Mouse (Mus musculus) lung, adult 2 months (tissue): Measurements from ENCODE around the gene Ube4b. TPM values are rescaled to one million over a fixed set of nuclear protein-coding genes. Genes with fewer than 3 reads are reported as not detected.
A peak's percentile ranks its signal among the peaks of the same experiment; 100 is the strongest.

Source experiments
- DNase-seq: peaks from one replicate; pipeline ENCODE4 v3.0.0; 2022
- H3K4me1 ChIP-seq: fragments of 200-500 bp; 2 replicates; pipeline ENCODE4 v1.6.1; 2011; ENCODE audit warnings: low read length; ENCODE audit not compliant: control insufficient read depth, insufficient read depth
- H3K4me3 ChIP-seq: fragments of 200-500 bp; replicated peaks from 2 replicates; pipeline ENCODE3; 2011; ENCODE audit warnings: low read depth, mild to moderate bottlenecking, control low read depth, low read length; ENCODE audit errors: extremely low read depth
- CTCF ChIP-seq: fragments of 200-500 bp; IDR thresholded peaks from 2 replicates; pipeline ENCODE4 v1.5.1; 2011; ENCODE audit warnings: mild to moderate bottlenecking, low read length, control low read depth; ENCODE audit not compliant: insufficient read depth
- POLR2A ChIP-seq: fragments of 200-500 bp; IDR thresholded peaks from 2 replicates; pipeline ENCODE4 v1.6.1; 2011; ENCODE audit warnings: low read depth, mild to moderate bottlenecking, control low read depth, low read length, borderline replicate concordance; ENCODE audit errors: extremely low read depth
- WGBS: fragments of 180-500 bp; shearing (Covaris S2); methylation state at CpG from one replicate; pipeline ENCODE4 v1.1.7; 2018; 5-methylcytosine and 5-hydroxymethylcytosine counted together
- polyA plus RNA-seq: library from polyadenylated mRNA; depleted of rRNA; stranded (reverse); fragments of >200 nt; gene quantifications from 2 replicates; pipeline ENCODE4 v1.2.3, GENCODE M21; 2012

Gene Ube4b
- polyA plus RNA-seq, 1 experiment: 53.3 TPM

GRCm38 (mm10) chr4:149378819-149379218 lies 47.7 kb downstream of the Ube4b start:
- Histone ChIP-seq H3K4me1 (no peaks in the 10 kb centered on the region), H3K4me3 (no peak overlapping the region)
- TF ChIP-seq POLR2A (no peak), CTCF (no peak)
- no peak for DNase-seq
- 85% methylated on average over 8 of the region's 8 CpGs for WGBS

GRCm38 (mm10) chr4:149376034-149376433 lies 50.5 kb downstream of the Ube4b start:
- DNase-seq: no peak
- H3K4me3 ChIP-seq: no peak overlapping the region
- WGBS: 87% methylated on average over 10 of the region's 10 CpGs
- no peaks in the 10 kb centered on the region for H3K4me1 ChIP-seq
- TF ChIP-seq POLR2A: no peak
- TF ChIP-seq CTCF: no peak

- no peak for DNase-seq
- no peak overlapping the region for H3K4me3 ChIP-seq
- WGBS: 61% methylated on average over 11 of the region's 11 CpGs
- H3K4me1 ChIP-seq: no peaks in the 10 kb centered on the region
- no peak for TF ChIP-seq POLR2A
- no peak for TF ChIP-seq CTCF
These were observed 51.9 kb downstream of the Ube4b start for GRCm38 (mm10) chr4:149374662-149375061.

- TF ChIP-seq POLR2A: no peak
- no peak for TF ChIP-seq CTCF
- Histone ChIP-seq H3K4me1 (no peaks in the 10 kb centered on the region), H3K4me3 (no peak overlapping the region)
- WGBS: 80% methylated on average over 9 of the region's 9 CpGs
- DNase-seq: no peak
These were observed 52.6 kb downstream of the Ube4b start for GRCm38 (mm10) chr4:149373927-149374326.

- DNase-seq: peak; percentile 46
- WGBS: 60% methylated on average over 5 of the region's 5 CpGs
- H3K4me1 ChIP-seq: no peaks in the 10 kb centered on the region
- no peak overlapping the region for H3K4me3 ChIP-seq
- peak; percentile 52; the same call in 1 of the 2 replicates for TF ChIP-seq CTCF
- TF ChIP-seq POLR2A: no peak
These were observed 53.1 kb downstream of the Ube4b start for GRCm38 (mm10) chr4:149373431-149373830.

GRCm38 (mm10) chr4:149365702-149366370 lies 60.7 kb downstream of the Ube4b start:
- no peak for TF ChIP-seq POLR2A
- no peak for TF ChIP-seq CTCF
- no peak for DNase-seq
- H3K4me3 ChIP-seq: no peak overlapping the region
- H3K4me1 ChIP-seq: no peaks in the 10 kb centered on the region
- WGBS: 73% methylated on average over 12 of the region's 12 CpGs

- DNase-seq: no peak
- no peak for TF ChIP-seq CTCF
- no peak for TF ChIP-seq POLR2A
- 63% methylated on average over 5 of the region's 5 CpGs for WGBS
- H3K4me1 ChIP-seq: no peaks in the 10 kb centered on the region
- no peak overlapping the region for H3K4me3 ChIP-seq
These were observed 61.7 kb downstream of the Ube4b start for GRCm38 (mm10) chr4:149364896-149365295.

- no peak for DNase-seq
- WGBS: 64% methylated on average over 6 of the region's 6 CpGs
- no peaks in the 10 kb centered on the region for H3K4me1 ChIP-seq
- TF ChIP-seq CTCF (no peak), POLR2A (no peak)
- H3K4me3 ChIP-seq: no peak overlapping the region
These were observed 65.5 kb downstream of the Ube4b start for GRCm38 (mm10) chr4:149361051-149361450.

- TF ChIP-seq POLR2A (no peak), CTCF (no peak)
- no peaks in the 10 kb centered on the region for H3K4me1 ChIP-seq
- WGBS: 93% methylated on average over 5 of the region's 5 CpGs
- no peak for DNase-seq
- no peak overlapping the region for H3K4me3 ChIP-seq
These were observed 65.9 kb downstream of the Ube4b start for GRCm38 (mm10) chr4:149360647-149361046.

- Histone ChIP-seq H3K4me1 (no peaks in the 10 kb centered on the region), H3K4me3 (no peak overlapping the region)
- TF ChIP-seq POLR2A (no peak), CTCF (no peak)
- no peak for DNase-seq
- WGBS: 82% methylated on average over 5 of the region's 5 CpGs
These were observed 68.6 kb downstream of the Ube4b start for GRCm38 (mm10) chr4:149357982-149358381.
